Mouse (Mus musculus) thymus, adult 18-20 months (tissue): ENCODE results near the gene Ttll13.

Source experiments
- DNase-seq, 2 experiments: peaks; one replicate each; pipeline ENCODE4 v3.0.0; 2022; ENCODE audit warnings: mixed read lengths in 2 of 2

The Ttll13 gene

DNA sequence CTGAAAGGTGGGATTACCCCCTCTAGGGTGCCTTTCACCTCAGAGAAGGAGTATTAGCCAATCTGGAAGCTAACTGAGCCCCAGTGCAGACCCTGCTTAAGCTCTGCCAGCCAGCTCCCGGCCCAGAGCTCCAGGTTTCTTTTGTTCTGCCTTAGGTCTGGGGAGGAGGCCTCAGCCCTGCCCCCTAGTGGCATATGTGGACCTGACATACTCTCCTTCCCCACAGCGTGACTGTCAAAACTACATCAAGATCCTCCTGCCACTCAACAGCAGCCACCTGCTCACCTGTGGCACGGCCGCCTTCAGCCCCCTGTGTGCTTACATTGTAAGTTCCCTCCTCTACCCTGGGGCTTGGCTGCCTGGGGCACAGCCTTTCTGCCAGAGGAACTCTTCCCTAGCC, 30.8 kb upstream of the Ttll13 start:
- DNase-seq, result peak; percentile 66 to 75

DNA sequence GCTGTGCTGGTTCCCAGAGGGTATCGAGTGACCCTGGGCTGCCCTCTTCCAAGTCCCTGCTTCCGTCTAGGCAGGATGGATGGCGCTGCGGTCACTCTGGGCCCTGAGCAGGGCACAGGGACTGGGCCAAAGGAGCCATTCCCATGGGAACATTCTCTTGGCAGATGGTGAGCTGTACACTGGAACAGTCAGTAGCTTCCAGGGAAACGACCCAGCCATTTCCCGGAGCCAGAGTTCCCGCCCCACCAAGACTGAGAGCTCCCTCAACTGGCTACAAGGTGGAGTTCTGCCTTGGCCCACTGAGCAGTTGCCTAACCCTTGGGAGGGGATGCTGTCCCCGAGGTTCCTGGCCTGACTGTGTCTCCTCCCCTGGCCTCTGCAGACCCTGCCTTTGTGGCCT, 29.6 kb upstream of the Ttll13 start:
- no peak for DNase-seq

DNA sequence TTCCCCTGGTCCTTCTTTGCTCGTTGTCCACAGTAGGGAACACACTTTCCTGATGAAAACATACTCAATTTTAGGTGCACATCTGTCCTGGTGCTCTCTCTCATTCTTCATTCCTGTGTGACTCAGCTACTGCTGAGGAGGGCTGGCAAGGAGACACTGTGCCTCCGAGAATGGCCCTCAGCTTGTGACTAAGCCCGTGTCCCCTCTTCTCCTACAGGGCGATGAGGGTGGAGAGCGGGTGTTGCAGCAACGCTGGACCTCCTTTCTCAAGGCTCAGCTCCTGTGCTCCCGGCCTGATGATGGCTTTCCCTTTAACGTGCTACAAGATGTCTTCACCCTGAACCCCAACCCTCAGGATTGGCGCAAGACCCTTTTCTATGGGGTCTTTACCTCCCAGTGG, 27.5 kb upstream of the Ttll13 start:
- DNase-seq, result no peak

DNA sequence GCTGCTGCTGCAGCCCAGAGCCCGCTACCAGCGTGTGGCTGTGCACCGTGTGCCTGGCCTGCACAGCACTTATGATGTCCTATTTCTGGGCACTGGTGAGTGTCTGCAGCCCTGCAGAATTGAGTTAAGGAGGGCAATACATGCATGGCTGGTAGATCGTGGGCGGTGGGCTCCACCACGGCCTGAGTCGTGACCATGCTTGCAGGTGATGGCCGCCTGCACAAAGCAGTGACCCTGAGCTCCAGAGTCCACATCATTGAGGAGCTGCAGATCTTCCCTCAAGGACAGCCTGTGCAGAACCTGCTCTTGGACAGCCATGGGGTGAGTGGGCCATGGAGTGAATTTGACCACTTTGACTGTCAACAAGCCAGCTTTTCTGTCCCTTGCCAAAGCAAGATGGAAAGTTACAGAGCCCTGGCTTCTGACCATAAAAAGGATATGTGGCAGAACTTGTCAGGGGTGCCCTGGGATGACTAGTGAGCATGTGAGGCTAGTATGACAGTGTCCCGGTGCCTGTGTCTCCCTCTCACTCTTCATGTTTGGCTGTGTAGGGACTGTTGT, 25.9 kb upstream of the Ttll13 start:
- no peak for DNase-seq

DNA sequence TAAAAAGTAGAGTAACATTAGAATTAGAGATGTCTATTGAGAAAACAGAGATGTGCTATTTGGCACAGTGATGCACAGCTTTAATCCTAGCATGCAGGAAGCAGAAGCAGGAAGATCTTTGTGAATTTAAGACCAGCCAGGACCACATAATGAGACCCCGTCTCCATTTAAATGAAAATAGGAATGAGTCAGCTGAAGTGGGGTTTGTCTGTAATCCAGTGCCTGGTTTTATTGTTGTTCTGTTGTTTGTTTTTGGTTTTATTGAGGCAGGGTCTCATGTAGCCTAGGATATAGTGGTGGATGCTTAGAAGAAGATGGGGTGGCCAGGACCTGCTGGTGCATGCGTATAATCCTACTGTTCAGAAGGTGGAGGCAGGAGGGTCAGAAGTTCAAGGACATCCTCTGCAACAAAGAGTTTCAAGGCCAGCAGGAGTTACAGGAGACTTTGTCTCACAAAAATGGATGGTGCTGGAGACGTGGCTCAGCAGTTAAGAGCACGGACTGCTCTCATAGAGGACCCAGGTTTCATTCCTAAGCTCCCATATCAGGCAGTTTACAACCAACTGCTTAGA, 24.9 kb upstream of the Ttll13 start:
- no peak for DNase-seq

DNA sequence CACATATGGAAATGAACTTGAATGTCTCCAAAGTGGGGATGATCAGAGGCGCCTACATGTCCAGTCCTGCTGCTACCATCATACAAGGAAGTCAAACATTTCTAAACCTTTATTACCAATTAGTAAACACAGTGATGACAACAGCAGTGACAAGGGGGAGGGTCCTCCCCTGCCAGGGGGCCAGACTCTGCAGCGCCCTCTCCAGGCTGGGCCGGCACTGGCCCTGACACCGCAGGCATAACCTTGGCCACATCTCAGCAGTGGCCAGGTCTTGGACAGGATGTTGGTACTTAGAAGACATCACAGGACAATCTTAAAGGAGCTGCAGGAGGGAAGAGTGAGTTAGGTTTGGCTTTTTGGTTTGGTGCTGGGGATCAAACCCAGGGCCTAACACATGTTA, 19.1 kb upstream of the Ttll13 start:
- DNase-seq, result no peak

DNA sequence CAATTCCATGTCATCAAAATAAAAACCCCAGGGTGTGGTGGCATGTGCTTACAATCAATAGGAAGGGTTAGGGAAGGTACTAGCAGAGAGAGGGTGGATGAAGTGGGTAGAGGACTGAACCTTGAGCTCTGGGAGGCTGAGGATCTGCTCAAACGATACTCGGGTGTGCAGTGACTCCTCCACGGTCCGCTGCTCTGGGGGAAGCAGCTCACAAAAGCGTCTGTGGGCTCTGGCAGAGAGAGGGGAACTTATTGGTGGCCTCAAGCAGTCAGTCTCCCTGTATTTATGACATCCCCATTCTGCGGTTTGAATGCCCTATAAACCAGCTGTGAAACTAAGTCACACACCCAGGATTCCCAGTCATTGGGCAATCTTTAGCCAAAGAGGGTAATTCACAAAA, 16.0 kb upstream of the Ttll13 start:
- no peak for DNase-seq

DNA sequence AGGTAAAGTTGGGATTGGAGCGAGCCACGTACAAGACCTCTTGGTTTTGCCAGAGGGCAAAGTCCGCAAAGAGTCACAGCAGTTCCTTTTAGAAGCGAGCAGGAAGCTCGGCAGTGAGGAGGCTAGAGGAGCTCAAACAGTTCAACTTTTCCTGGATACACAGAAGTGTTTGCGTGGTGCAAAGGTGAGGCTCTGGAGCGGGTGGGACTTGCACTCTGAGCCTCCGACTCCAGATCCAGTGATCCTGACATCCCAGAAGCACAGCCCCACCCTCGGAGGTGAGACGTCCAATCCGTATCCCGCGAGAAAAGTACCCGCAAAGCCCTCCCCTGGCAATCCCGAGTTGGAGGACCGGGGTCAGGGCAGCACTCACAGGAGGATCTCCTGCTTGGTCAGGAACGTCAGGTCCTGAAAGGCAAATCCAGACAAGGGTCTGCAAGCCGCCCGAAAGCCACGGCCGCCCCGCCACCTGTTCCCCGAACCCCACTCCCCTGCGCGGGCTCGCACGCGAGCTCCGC, 14.1 kb upstream of the Ttll13 start:
- DNase-seq, result no peak

DNA sequence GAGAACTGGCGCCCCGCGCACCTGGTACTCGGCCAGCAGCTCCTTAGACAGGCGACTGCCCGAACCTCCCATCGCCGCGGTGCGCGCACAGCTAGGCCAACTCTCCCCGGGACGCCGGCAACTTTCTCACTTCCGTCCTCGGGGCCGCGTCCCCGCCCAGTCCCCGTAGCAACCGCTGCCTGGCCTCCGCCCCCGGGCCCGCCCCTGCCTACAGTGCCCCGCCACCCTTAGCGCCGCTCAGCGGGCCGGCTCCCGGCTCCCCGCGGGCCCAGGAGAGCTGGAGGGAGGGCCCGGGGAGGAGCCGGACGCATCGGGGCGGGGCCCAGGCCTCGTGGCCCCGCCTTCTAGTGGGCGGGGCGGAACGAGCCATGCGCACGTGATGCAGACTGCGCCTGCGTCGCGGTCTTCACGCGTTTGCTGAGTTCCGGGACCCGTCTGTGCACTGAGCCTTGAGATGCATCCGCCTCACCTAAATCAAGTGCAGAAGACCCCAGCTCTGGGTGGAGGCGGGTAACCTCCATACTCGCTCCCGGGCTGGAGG, 13.6 kb upstream of the Ttll13 start, which contains the start of the genes Cib1 and Gdpgp1:
Gene Cib1 (minus strand): TSS at position 325 of the 541 bp plus-strand sequence.
Gene Gdpgp1 (plus strand): TSS at position 377 of the 541 bp plus-strand sequence.
- peak; percentile 96 to 97 for DNase-seq

DNA sequence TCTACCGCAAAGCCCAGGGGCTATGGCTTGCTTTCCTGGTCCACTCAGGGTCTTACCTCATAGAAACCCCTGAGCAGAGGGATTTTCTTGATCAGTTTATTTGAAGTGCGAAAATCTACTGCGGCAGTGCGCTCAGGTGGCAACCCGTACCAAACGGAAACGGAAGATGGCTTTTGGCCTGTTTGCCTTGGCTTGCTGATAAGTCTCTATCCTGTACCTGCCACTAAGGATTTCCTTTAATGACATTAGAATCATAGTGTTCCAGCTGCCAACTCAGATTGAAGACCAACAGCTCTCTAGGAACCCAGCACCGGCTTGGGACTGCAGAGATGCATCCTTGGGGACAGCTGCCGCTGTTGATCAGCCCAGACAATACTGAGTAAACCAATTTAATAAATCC, 12.4 kb upstream of the Ttll13 start:
- DNase-seq, result no peak

DNA sequence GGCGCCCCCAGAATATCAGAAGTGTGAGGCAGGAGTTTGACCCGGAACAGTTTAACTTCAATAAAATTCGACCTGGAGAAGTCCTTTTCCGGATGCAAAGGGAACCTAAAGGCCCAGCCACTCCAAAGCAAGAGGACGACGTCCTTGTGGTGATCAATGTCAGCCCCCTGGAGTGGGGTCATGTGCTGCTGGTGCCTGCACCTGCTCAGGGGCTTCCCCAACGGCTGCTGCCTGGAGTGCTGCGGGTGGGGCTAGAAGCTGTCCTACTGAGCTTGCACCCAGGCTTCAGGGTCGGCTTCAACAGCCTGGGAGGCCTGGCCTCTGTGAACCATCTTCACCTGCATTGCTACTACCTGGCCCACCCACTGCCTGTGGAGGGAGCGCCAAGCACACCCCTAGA, 7.6 kb upstream of the Ttll13 start:
- no peak for DNase-seq

DNA sequence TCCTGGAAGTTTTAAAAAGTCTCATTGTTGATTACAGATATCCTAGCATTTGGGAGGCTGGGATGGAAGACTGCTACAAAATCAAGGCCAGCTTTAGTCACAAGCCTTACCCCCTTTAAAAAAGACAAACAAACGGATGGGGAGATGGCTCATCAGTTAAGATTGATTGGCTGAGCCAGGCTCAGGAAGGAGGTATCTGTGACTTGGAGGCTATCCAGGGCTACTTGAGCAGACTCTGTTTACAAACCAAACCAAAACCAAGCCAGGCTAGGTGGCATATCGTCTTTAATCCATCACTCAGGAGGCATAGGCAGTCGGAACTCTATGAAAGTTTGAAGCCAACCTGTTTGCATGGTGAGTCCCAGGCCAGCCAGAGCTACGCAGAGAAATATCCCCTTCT, 4.5 kb upstream of the Ttll13 start:
- no peak for DNase-seq

DNA sequence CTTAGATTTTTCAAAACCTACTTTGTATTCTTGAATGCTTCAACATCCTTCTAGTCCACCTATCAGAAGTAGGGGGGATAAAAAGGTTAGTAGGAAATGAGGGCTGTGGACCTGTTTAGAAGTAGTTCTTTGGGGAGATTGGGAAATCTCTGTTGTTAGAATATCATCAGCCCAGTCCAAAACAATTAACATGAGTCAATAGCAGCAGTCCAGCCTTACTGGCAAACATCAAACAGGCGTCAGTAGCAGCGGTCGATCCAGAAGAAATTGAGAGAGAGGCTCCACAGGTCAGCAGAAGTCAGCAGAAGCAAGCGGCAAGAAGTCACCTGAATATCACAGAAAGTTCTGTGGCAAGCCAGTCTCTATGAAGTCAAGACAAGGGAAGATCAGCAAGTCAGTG, 1.3 kb upstream of the Ttll13 start:
- no peak for DNase-seq

DNA sequence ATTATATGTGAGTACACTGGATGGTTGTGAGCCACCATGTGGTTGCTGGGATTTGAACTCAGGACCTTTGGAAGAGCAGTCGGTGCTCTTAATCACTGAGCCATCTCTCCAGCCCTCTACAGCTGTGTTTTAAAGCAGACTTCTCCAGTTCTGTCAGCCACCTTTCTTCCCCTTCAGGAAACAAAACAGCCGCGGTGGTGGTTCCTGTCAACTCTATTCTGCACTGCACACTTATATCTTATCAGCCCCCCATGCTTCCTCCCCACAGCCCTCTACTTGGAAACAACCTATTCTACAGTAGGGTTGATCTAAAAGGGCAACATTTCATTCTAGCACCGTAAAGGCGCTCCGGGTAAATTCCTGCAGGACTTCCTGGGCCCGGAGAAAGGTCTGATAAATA, 683 bp downstream of the Ttll13 start:
- no peak for DNase-seq

DNA sequence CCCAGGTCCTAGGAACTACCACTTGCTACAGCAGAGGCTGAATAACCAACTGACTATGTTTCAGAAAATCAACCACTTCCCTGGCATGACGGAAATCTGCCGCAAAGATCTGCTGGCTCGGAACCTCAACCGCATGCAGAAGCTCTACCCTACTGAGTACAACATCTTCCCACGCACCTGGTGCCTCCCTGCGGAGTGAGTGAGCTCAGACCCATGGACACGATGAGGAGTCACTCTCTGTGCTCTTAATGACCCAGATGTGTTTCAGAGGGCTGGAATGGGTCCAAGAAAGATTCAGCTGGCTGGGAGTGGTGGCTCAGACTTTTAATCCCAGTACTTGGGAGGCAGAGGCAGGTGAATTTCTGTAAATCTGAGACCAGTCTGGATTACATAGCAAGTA, 6.3 kb downstream of the Ttll13 start:
- no peak for DNase-seq

DNA sequence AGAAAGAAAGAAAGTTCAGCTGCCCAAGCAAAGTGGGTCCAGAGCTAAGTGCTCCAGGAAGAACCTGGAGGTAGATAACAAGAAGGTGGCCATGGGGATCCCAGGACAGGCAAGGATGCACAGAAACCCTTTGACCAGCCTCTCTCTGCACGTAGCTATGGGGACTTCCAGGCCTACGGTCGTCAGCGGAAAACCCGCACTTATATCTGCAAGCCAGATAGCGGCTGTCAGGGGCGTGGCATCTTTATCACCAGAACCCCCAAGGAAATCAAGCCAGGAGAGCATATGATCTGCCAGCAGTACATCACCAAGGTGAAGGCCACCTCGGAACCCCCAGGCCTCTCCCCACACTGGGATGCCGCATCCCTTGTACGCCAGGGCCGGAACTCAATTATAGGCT, 6.7 kb downstream of the Ttll13 start:
- DNase-seq, result no peak

DNA sequence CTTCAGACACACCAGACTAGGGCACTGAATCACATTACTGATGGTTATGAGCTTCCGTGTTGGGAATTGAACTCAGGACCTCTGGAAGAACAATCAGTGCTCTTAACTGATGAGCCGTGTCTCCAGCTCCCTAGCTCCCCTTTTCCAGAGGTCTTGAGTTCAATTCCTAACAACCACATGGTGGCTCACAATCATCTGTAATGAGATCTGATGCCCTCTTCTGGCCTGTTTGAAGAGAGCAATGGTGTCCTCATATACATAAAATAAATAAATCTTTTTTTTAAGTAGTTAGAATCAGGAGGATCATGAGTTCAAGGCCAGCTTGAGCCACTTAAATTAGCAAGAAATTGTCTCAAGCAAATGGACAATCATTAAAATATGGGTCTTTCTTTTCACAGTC, 9.8 kb downstream of the Ttll13 start:
- DNase-seq, result no peak

DNA sequence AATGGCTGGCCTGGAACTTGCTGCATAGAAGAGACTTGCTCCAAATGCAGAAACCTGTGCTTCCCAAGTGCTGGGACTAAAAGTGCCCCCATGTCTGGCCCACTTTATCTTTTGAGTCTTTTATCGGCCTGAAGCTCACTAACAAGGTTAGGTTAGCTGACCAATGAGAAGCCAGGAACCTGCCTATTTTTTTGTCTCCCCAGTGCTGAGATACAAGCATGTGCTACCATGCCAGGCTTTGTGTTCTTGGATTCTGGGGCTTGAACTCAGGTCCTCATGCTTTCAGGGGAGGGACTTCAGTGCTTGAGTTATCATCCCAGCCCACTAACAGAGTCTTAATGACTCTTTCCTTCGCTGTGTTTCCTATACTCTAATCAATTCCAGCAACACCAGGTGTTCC, 11.5 kb downstream of the Ttll13 start:
- DNase-seq, result no peak

DNA sequence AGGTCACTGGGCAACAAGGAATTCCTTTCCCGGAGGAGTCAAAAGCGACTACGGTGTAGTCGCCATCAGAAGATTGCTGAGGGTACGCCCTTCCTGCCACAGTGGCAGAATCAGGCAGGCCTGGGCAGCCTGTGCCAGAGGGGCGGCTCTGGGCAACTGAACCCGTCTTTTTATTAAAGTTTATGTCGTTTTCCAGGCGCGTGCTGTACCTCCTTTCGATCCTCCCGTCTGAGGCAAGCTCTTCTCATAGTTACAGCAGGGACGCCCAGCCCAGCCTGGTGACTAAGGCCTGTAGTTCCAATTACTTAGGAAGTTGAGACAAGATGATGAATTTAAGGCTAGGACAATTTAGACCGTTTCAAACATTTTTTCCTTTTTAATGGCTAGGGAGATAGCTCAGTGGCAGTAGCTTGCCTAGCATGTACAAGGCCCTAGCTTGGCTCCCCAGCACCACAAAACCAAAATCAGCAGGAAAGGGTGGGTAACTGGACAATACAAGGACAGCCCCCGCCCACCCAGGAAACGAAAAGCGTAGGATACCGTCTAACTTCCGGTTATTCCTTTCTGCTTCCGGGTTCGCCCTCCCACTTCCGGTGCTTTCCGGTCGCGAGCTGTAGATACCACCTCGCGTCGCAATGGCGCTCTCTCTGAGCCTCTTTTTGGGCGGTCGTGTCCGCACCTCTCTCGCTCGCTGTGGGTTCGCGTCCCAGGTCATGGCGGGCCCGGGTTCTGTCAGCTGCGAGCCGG, 14.6 kb downstream of the Ttll13 start, which contains the start of gene Ngrn:
Gene Ngrn (plus strand): TSS at position 591 of the 747 bp plus-strand sequence.
- DNase-seq, result peak; percentile 59 to 78

DNA sequence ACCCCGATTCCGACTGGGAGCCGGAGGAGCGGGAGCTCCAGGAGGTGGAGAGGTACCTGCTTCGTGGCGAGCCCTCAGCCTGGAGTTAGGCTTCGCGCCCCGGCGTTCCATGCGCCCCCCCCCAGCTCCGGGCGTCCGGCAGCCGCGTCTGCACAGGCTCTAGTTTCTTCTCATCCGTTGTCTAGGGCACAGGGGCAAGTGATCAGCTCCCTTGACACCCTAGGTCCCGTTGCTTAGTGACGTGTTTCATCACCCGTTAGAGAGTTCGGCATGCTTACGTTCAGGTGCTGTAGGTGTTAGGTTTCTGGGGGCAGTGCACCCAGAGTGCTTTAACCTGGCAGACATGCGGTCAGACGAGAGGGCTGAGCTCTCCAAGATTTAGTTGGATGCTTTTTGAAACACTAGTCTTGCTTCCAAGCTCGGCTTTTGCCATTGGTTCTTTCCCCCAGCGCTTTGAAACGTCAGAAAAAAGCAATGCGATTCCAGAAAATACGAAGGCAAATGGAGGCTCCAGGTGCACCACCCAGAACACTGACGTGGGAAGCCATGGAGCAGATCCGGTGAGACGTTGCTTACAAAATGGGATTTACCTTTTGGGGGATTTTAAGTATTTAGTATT, 15.3 kb downstream of the Ttll13 start:
- DNase-seq, result no peak

DNA sequence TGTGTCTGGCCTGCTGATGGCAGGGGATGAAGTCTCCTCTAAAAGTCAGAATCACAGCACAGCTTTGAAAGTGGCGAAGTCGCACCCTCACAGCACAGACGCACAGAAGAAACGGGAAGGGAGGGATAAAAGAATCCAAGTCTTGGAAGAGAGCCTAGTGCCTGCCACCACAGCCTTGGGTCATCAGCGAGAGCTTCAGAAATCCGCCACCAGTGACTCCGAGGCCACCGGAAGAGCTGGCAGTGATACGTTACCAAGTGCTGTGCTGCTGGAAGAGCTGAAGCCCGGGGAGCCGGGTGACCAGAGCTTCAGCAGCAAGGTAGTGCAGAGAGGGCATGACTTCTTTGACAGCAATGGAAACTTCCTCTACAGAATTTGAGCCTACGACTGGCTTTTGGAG, 18.4 kb downstream of the Ttll13 start:
- no peak for DNase-seq

DNA sequence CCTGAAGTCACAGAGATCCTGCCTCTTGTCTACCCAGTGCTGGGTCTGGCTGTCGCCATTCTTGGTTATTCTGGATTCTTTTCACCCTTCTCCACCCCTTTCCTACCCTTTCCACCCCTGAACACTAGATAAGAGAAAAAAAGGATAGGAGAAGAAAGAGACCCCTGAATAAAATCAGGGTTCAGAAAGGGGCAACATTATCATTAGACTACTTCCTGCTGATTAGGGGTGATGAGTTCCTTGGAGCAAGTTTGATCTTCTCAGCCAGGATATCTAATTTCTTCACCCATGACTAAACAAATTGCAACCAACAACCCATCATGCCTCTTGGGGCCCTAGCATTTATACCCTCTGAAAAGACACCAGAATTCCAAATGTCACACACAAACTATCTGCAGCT, 21.6 kb downstream of the Ttll13 start:
- no peak for DNase-seq
